Mouse (Mus musculus): Measurements from ENCODE around the gene Lipm. TPM values are rescaled to one million over a fixed set of nuclear protein-coding genes. Genes with fewer than 3 reads are reported as not detected.

Gene Lipm
- polyA plus RNA-seq (2015; fragmentation: Nextera tagmentation; extraction: Ambion mirVana): 0.08 and 0.11 TPM in 2 replicates

GRCm38 (mm10) chr19:34100633-34101032, at the start of gene Lipm:
Gene Lipm (plus strand): TSS chr19:34100933.
- Histone ChIP-seq H3K27ac (replicated peaks) (no peak within 1 kb of the TSS), H3K4me2 (no peak within 1 kb of the TSS), H3K9ac (replicated peaks) (no peak within 1 kb of the TSS), H3K4me1 (no peaks in the 10 kb centered on the region), H3K27me3 (replicated peaks) (no peaks in the 10 kb centered on the region), H3K4me3 (replicated peaks) (no peak within 1 kb of the TSS), H3K9me3 (replicated peaks) (no peaks in the 10 kb centered on the region), H3K36me3 (no peaks in the 10 kb centered on the region)
- 81% methylated on average over 4 of the region's 4 CpGs for WGBS
- ATAC-seq (ENCODE audit: low FRiP score): no peak

- H3K27me3 ChIP-seq (replicated peaks): no peaks in the 10 kb centered on the region
- no peak overlapping the region for H3K4me2 ChIP-seq
- no peak for ATAC-seq (ENCODE audit: low FRiP score)
- H3K36me3 ChIP-seq: no peaks in the 10 kb centered on the region
- no peak overlapping the region for H3K27ac ChIP-seq (replicated peaks)
- 85% methylated on average over 3 of the region's 3 CpGs for WGBS
- H3K9ac ChIP-seq (replicated peaks): no peak overlapping the region
- no peaks in the 10 kb centered on the region for H3K4me1 ChIP-seq
- no peak overlapping the region for H3K4me3 ChIP-seq (replicated peaks)
- no peaks in the 10 kb centered on the region for H3K9me3 ChIP-seq (replicated peaks)
These were observed 49.2 kb upstream of the Lipm start for GRCm38 (mm10) chr19:34051502-34051901.

- 55% methylated on average over 1 of the region's 1 CpGs for WGBS
- no peaks in the 10 kb centered on the region for H3K27me3 ChIP-seq (replicated peaks)
- no peak for ATAC-seq (ENCODE audit: low FRiP score)
- no peak overlapping the region for H3K4me3 ChIP-seq (replicated peaks)
- H3K36me3 ChIP-seq: no peaks in the 10 kb centered on the region
- H3K9me3 ChIP-seq (replicated peaks): no peaks in the 10 kb centered on the region
- H3K4me2 ChIP-seq: no peak overlapping the region
- no peak overlapping the region for H3K9ac ChIP-seq (replicated peaks)
- H3K27ac ChIP-seq (replicated peaks): no peak overlapping the region
- H3K4me1 ChIP-seq: no peaks in the 10 kb centered on the region
These were observed 37.2 kb upstream of the Lipm start for GRCm38 (mm10) chr19:34063547-34063946.

GRCm38 (mm10) chr19:34064059-34064458, 36.7 kb upstream of the Lipm start:
- H3K27ac ChIP-seq (replicated peaks): no peak overlapping the region
- 91% methylated on average over 4 of the region's 4 CpGs for WGBS

DNA sequence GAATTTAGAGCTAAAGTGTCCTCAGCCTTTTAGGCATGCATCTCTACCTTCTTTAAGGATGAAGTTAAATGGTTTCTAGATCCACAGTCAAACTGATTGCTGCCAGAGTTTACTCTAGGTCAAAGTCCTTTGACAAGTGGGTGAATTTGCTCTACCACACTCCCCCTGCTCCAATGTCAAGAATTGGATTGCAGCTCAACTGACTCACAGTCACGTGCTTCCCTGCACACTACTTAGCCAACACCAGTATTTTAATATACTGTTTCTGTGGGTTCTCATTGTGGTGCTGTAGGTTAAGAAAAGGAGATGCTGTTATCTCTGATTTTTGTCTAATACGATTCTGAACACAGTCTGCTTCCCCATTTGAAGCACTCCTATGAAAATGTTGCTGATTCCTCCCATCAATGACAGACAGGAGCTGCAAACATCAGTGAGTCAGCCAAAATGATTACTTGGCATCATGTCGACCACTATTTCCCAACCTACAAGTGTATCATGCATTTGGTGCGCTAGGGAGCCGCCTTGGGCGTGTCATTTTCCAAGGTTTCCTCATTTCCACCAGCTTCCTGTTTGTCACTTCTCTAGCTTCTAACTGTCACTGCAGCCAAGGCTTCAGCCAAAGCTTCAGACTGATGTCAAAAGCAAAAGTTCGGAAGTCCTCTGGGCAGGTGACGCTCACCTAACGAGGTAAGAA, 33.8 kb upstream of the Lipm start, which contains the start of gene Lipn:
Gene Lipn (plus strand): TSS at position 580 of the 694 bp plus-strand sequence.
- no peak within 1 kb of the TSS for H3K27ac ChIP-seq (replicated peaks)
- no peak within 1 kb of the TSS for H3K4me3 ChIP-seq (replicated peaks)
- 92% methylated on average over 9 of the region's 9 CpGs for WGBS
- H3K4me1 ChIP-seq: no peaks in the 10 kb centered on the region
- H3K4me2 ChIP-seq: no peak within 1 kb of the TSS
- H3K9ac ChIP-seq (replicated peaks): no peak within 1 kb of the TSS
- no peaks in the 10 kb centered on the region for H3K36me3 ChIP-seq
- no peak for ATAC-seq (ENCODE audit: low FRiP score)
- H3K9me3 ChIP-seq (replicated peaks): no peaks in the 10 kb centered on the region
- no peaks in the 10 kb centered on the region for H3K27me3 ChIP-seq (replicated peaks)

More at GRCm38 (mm10) chr19:34064059-34064458, 36.7 kb upstream of the Lipm start:
- H3K4me2 ChIP-seq: no peak overlapping the region
- H3K4me3 ChIP-seq (replicated peaks): no peak overlapping the region
- no peaks in the 10 kb centered on the region for H3K4me1 ChIP-seq
- no peaks in the 10 kb centered on the region for H3K27me3 ChIP-seq (replicated peaks)
- no peaks in the 10 kb centered on the region for H3K9me3 ChIP-seq (replicated peaks)
- ATAC-seq (ENCODE audit: low FRiP score): no peak
- no peak overlapping the region for H3K9ac ChIP-seq (replicated peaks)
- H3K36me3 ChIP-seq: no peaks in the 10 kb centered on the region

DNA sequence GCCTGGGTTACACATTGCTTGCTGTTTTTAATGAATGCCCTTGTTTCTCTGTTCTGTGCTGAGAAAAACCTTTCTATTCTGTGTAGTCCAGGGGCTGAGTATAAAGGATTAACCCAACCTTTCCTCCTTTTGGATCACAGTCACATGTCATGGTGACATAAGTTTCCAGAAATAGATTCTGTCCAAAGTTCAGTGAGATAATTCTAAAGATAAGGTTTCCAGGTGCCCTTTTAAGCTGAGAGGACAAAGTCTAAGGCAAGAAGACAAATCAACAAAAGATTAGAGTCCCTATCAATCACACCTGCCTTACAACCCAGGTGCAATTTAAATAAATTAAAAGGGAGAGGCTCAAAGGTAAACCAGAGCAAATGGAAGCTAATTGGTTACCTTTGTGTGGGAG, 26.5 kb upstream of the Lipm start:
- Histone ChIP-seq H3K9ac (replicated peaks) (no peak overlapping the region), H3K36me3 (no peaks in the 10 kb centered on the region), H3K4me1 (no peaks in the 10 kb centered on the region), H3K27me3 (replicated peaks) (no peaks in the 10 kb centered on the region), H3K4me3 (replicated peaks) (no peak overlapping the region), H3K4me2 (no peak overlapping the region), H3K9me3 (replicated peaks) (no peaks in the 10 kb centered on the region), H3K27ac (replicated peaks) (no peak overlapping the region)
- ATAC-seq (ENCODE audit: low FRiP score): no peak

DNA sequence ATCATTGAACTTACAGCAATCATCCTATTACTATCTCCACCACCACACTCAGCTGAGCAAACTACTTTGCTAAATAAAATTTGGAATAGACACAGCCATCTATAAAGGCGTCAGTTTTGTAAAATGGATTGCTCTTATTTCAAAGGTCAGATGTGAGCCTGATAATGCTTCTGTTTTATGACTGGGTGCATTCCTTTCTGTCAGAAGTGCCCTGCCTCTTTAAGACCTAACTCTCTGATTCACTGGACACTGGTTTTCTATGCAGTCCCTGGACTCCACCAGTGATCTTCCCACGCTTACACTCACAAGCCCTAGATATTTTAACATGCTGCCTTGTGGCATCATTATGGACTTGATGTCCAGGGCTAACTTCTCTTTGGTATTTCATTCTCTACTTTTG, 22.6 kb upstream of the Lipm start:
- Histone ChIP-seq H3K4me2 (no peak overlapping the region), H3K9me3 (replicated peaks) (no peaks in the 10 kb centered on the region), H3K27ac (replicated peaks) (no peak overlapping the region), H3K36me3 (no peaks in the 10 kb centered on the region), H3K4me1 (no peaks in the 10 kb centered on the region), H3K27me3 (replicated peaks) (no peaks in the 10 kb centered on the region), H3K9ac (replicated peaks) (no peak overlapping the region), H3K4me3 (replicated peaks) (no peak overlapping the region)
- ATAC-seq (ENCODE audit: low FRiP score): no peak
- 68% methylated on average over 2 of the region's 2 CpGs for WGBS

GRCm38 (mm10) chr19:34089011-34089680, 11.6 kb upstream of the Lipm start:
- Histone ChIP-seq H3K4me3 (replicated peaks) (no peak overlapping the region), H3K36me3 (no peaks in the 10 kb centered on the region), H3K4me2 (no peak overlapping the region), H3K9me3 (replicated peaks) (no peaks in the 10 kb centered on the region), H3K9ac (replicated peaks) (no peak overlapping the region), H3K27me3 (replicated peaks) (no peaks in the 10 kb centered on the region), H3K4me1 (no peaks in the 10 kb centered on the region), H3K27ac (replicated peaks) (no peak overlapping the region)
- 92% methylated on average over 3 of the region's 3 CpGs for WGBS
- ATAC-seq (ENCODE audit: low FRiP score): no peak

GRCm38 (mm10) chr19:34095381-34095780, 5.4 kb upstream of the Lipm start:
- H3K27ac ChIP-seq (replicated peaks): no peak overlapping the region
- no peaks in the 10 kb centered on the region for H3K36me3 ChIP-seq
- no peaks in the 10 kb centered on the region for H3K4me1 ChIP-seq
- WGBS: 82% methylated on average over 5 of the region's 5 CpGs
- no peak overlapping the region for H3K9ac ChIP-seq (replicated peaks)
- no peaks in the 10 kb centered on the region for H3K27me3 ChIP-seq (replicated peaks)
- H3K4me3 ChIP-seq (replicated peaks): no peak overlapping the region
- no peak for ATAC-seq (ENCODE audit: low FRiP score)
- no peaks in the 10 kb centered on the region for H3K9me3 ChIP-seq (replicated peaks)
- H3K4me2 ChIP-seq: no peak overlapping the region

DNA sequence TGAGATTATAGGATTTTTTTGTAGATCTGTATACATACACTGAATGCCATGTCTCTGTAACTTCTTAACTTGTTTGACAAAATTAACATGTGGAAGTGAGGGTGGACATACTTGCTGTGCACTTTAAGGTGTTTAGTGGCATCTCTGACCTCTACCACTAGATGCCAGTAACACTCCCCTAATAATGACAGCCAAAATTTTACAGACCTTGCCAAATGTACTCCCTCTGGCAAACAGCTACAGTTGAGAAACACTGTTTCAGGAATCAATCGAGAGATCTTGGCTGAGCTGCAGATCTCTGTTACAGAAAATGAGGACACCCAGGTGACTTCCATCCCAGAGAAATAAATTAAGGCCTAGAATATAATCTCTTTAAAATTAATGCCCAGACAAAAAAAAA, 4.5 kb upstream of the Lipm start:
- no peak overlapping the region for H3K4me3 ChIP-seq (replicated peaks)
- H3K9ac ChIP-seq (replicated peaks): no peak overlapping the region
- H3K9me3 ChIP-seq (replicated peaks): no peaks in the 10 kb centered on the region
- 81% methylated on average over 1 of the region's 1 CpGs for WGBS
- ATAC-seq (ENCODE audit: low FRiP score): no peak
- H3K4me1 ChIP-seq: no peaks in the 10 kb centered on the region
- no peak overlapping the region for H3K27ac ChIP-seq (replicated peaks)
- H3K36me3 ChIP-seq: no peaks in the 10 kb centered on the region
- H3K27me3 ChIP-seq (replicated peaks): no peaks in the 10 kb centered on the region
- H3K4me2 ChIP-seq: no peak overlapping the region

DNA sequence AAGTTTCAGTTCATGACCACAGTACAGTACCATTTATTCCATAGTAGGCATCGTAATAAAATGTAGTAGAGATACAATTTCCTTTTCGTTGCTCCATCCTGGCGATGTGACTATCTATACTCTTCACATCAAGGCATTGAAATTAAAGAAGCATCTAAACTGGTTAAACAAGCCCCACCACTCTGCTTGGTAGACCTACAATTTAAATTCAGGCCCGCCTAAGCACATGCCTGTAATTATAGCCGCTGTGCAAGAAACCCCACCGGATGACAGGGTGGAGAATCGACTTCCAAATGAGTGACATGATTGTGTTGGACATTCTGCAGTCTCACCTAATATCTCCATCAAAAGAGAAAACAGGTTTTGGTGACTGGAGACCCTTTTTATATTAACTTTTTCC, 1.2 kb downstream of the Lipm start:
- H3K9me3 ChIP-seq (replicated peaks): no peaks in the 10 kb centered on the region
- no peaks in the 10 kb centered on the region for H3K4me1 ChIP-seq
- no peak overlapping the region for H3K9ac ChIP-seq (replicated peaks)
- no peaks in the 10 kb centered on the region for H3K36me3 ChIP-seq
- ATAC-seq (ENCODE audit: low FRiP score): no peak
- H3K4me2 ChIP-seq: no peak overlapping the region
- H3K27me3 ChIP-seq (replicated peaks): no peaks in the 10 kb centered on the region
- no peak overlapping the region for H3K27ac ChIP-seq (replicated peaks)
- WGBS: 94% methylated on average over 7 of the region's 7 CpGs
- no peak overlapping the region for H3K4me3 ChIP-seq (replicated peaks)

DNA sequence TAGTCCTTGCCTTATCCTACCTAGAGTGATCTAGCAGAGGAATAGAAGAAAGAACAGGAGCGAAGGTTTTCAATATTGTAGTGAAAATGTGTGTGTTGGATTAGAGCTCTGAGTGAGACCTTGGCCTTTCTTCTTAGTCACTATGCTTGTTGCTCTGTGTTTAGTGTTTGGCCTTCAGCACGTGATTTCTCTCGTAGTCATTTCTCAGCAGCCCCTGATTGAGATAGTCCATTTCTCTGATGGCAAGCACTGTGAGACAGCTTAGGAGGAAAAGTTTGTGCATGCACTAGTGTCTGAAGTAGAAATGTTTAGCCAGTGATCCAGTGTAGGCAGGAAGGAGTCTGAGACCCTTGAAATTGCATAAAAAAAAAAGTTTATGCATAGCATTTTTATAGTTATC, 4.1 kb downstream of the Lipm start:
- Histone ChIP-seq H3K4me3 (replicated peaks) (no peak overlapping the region), H3K9me3 (replicated peaks) (no peaks in the 10 kb centered on the region), H3K36me3 (no peaks in the 10 kb centered on the region), H3K4me1 (no peaks in the 10 kb centered on the region), H3K27me3 (replicated peaks) (no peaks in the 10 kb centered on the region), H3K27ac (replicated peaks) (no peak overlapping the region), H3K4me2 (no peak overlapping the region), H3K9ac (replicated peaks) (no peak overlapping the region)
- no peak for ATAC-seq (ENCODE audit: low FRiP score)
- 88% methylated on average over 3 of the region's 3 CpGs for WGBS

Data from neural tube, embryonic 15.5 days (tissue).